Mouse (Mus musculus) MEL (cell line): ENCODE measurements around the gene Lca5.

Source experiments
- CHD1 ChIP-seq: IDR thresholded peaks from 2 replicates; pipeline ENCODE4 v1.6.1; 2012; ENCODE audit warnings: low read depth, mild to moderate bottlenecking, inconsistent platforms, low read length, improper control_type of control experiment
- CTCF ChIP-seq, 3 experiments: IDR thresholded peaks in 2 of 3; conservative IDR thresholded peaks in 1 of 3; 2 replicates each; pipeline ENCODE4 v1.5.1; 2011 to 2012; ENCODE audit warnings: low read length in 3 of 3, low read depth in 2 of 3, mild to moderate bottlenecking in 2 of 3, improper control_type of control experiment in 1 of 3, inconsistent platforms in 1 of 3, mixed read lengths in 1 of 3, moderate library complexity in 1 of 3; ENCODE audit not compliant: control insufficient read depth in 1 of 3, insufficient read depth in 1 of 3, poor library complexity in 1 of 3, severe bottlenecking in 1 of 3
- GABPA ChIP-seq: IDR thresholded peaks from 2 replicates; pipeline ENCODE4 v1.6.1; 2012; ENCODE audit warnings: low read depth, mild to moderate bottlenecking, inconsistent platforms, low read length, improper control_type of control experiment, moderate library complexity
- KAT2A ChIP-seq: conservative IDR thresholded peaks from 2 replicates; pipeline ENCODE4 v1.6.1; 2012; ENCODE audit warnings: low read depth, low read length, improper control_type of control experiment, inconsistent platforms

DNA sequence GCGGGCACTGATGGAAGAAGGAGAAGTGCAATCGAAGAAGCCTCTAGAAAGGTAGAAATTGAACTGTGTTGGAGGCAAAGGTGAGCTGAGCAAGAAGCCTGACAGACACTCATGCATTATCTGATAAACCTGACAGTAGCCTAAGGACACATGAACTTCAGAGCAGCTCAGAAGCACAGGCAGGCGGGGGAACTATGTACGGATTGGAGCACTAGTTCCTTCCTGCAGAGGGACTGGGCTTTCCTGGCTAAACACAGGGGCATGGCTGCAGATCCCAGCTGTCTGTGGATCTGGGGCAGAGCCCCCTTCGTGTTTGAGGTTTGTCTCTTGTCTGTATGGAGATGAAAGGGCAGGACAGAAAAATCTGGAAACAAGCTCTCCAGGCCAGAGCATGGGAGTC, 89.8 kb downstream of the Lca5 start:
- TF ChIP-seq CTCF (IDR thresholded peaks at IDR 0.05 in 2 of 3, conservative IDR thresholded peaks at IDR 0.05 in 1 of 3; ENCODE audit: control insufficient read depth in 1 of 3, insufficient read depth in 1 of 3, low read depth in 2 of 3, low read length in 3 of 3, poor library complexity in 1 of 3, severe bottlenecking in 1 of 3) (no peak), CHD1 (no peak), KAT2A (no peak), GABPA (no peak)
